In genomic region chr1:162476531-162477080, GRCm38 (mm10) we compare ENCODE assay signal across 8 mouse cellular contexts. TPM values are rescaled to one million over a fixed set of nuclear protein-coding genes. Genes with fewer than 3 reads are reported as not detected.
DNase-seq lines count a peak whose midpoint lies in the region; ATAC-seq and TF ChIP-seq lines count a peak whose summit lies in the region.

No protein-coding gene starts in this region.

- H3K9ac ChIP-seq in limb, embryonic 15.5 days = peak overlapping the region; percentile 23; the same call in 1 of the 2 replicates
- H3K9ac ChIP-seq in stomach, embryonic 16.5 days (ENCODE audit: low read length) = no peak overlapping the region

- H3K27ac ChIP-seq in testis, adult 2 months (ENCODE audit: control insufficient read depth, insufficient read depth, low read depth, low read length) = peak overlapping the region; percentile 61; the same call in 1 of the 2 replicates
- no peak overlapping the region for H3K27ac ChIP-seq in limb, embryonic 15.5 days
- H3K27ac ChIP-seq in stomach, embryonic 16.5 days (ENCODE audit: low read length) = no peak overlapping the region

- TF ChIP-seq CTCF in testis, adult 2 months (IDR thresholded peaks at IDR 0.05; ENCODE audit: control insufficient read depth, insufficient read depth, insufficient replicate concordance, low read depth, low read length) = no peak

- H3K27me3 ChIP-seq in testis, adult 2 months (ENCODE audit: control insufficient read depth, insufficient read depth, low read length) = no peaks in the 10 kb centered on the region
- peaks cover 24% of the 10 kb centered on the region for H3K27me3 ChIP-seq in limb, embryonic 15.5 days
- H3K27me3 ChIP-seq in stomach, embryonic 16.5 days (ENCODE audit: control insufficient read depth, insufficient read depth, low read length) = peaks cover 5% of the 10 kb centered on the region; the same call in 1 of the 2 replicates

- no peaks in the 10 kb centered on the region for H3K9me3 ChIP-seq in limb, embryonic 15.5 days
- no peaks in the 10 kb centered on the region for H3K9me3 ChIP-seq in stomach, embryonic 16.5 days (replicated peaks; ENCODE audit: control insufficient read depth, low read length)

- no peak; the same call in 1 of the 2 replicates for TF ChIP-seq POLR2A in testis, adult 2 months (IDR thresholded peaks at IDR 0.05; ENCODE audit: control insufficient read depth, low read depth, low read length)

- no peaks in the 10 kb centered on the region for H3K36me3 ChIP-seq in testis, adult 2 months (ENCODE audit: control insufficient read depth, insufficient read depth, low read length)
- no peaks in the 10 kb centered on the region for H3K36me3 ChIP-seq in limb, embryonic 15.5 days
- no peaks in the 10 kb centered on the region for H3K36me3 ChIP-seq in stomach, embryonic 16.5 days (ENCODE audit: control insufficient read depth, insufficient read depth, low read length)

- ATAC-seq in limb, embryonic 15.5 days (ENCODE audit: insufficient number of reproducible peaks, low FRiP score, low TSS enrichment, low read depth) = no peak
- no peak for ATAC-seq in stomach, embryonic 16.5 days (ENCODE audit: insufficient read depth, low FRiP score)

- H3K4me1 ChIP-seq in testis, adult 2 months (ENCODE audit: control insufficient read depth, insufficient read depth, low read length) = peaks cover 10% of the 10 kb centered on the region
- peaks cover 13% of the 10 kb centered on the region for H3K4me1 ChIP-seq in limb, embryonic 15.5 days
- H3K4me1 ChIP-seq in stomach, embryonic 16.5 days (ENCODE audit: control insufficient read depth, insufficient read depth, low read length) = 0 out of 2 replicates have a peak, but pooled peaks cover 5% of the 10 kb centered on the region

- H3K4me3 ChIP-seq in testis, adult 2 months (ENCODE audit: control insufficient read depth, low read depth, low read length) = peak overlapping the region; percentile 83
- peak overlapping the region; percentile 64 for H3K4me3 ChIP-seq in limb, embryonic 15.5 days
- H3K4me3 ChIP-seq in stomach, embryonic 16.5 days (replicated peaks; ENCODE audit: low read length) = peak overlapping the region; percentile 69

- H3K4me2 ChIP-seq in limb, embryonic 15.5 days = peak overlapping the region; percentile 98
- peak overlapping the region; percentile 99 for H3K4me2 ChIP-seq in stomach, embryonic 16.5 days (ENCODE audit: low read depth, low read length)

- DNase-seq in adrenal gland, adult (ENCODE audit: inconsistent age in 2 of 2, low spot score in 1 of 2) = peak; percentile 16 to 39
- DNase-seq in adrenal gland, adult 8-10 months = no peak
- DNase-seq in testis, postnatal 14 days (ENCODE audit: low spot score) = no peak
- DNase-seq in kidney, postnatal 4 days = no peak
- no peak for DNase-seq in layer of hippocampus, postnatal 10 days (ENCODE audit: low spot score in 2 of 2)

- WGBS in limb, embryonic 15.5 days = 3% methylated on average over 19 of the region's 19 CpGs
- 4% methylated on average over 19 of the region's 19 CpGs for WGBS in stomach, embryonic 16.5 days

RNA-seq across cellular contexts. Expression of gene Dnm3, which starts 1.2 kb away (rescaled TPM):
- total RNA-seq in adrenal gland, adult 8-10 months (2022) = 10 to 100 TPM; 13.8 to 48.5 (median 27.9) TPM
- polyA plus RNA-seq in testis, adult 2 months (2012; rRNA removed) = 13.2 and 13.8 TPM in 2 replicates
- polyA plus RNA-seq in limb, embryonic 15.5 days (2015; fragmentation: Nextera tagmentation; extraction: Ambion mirVana) = 16.1 and 23.6 TPM in 2 replicates
- polyA plus RNA-seq in stomach, embryonic 16.5 days (2015; fragmentation: Nextera tagmentation; extraction: Ambion mirVana) = 6.4 and 6.7 TPM in 2 replicates
- total RNA-seq in layer of hippocampus, postnatal 10 days (2021) = 10 to 100 TPM; 65.9 to 73.9 TPM

Comparison
In these comparisons a context has a peak if more than half of its experiments do, and no peak if none do; other contexts are left out.
1. DNase-seq: peak in adrenal gland, adult (2 of 2); none in adrenal gland, adult 8-10 months (single experiment), testis, postnatal 14 days (single experiment), kidney, postnatal 4 days (0 of 2) and layer of hippocampus, postnatal 10 days (0 of 2).
2. Peak in every context shown above with its lines, with median percentiles within 50 percentile points of each other: H3K4me3 ChIP-seq.